Mouse (Mus musculus) midbrain, embryonic 14.5 days (tissue): ENCODE data around the gene Rbms3. TPM values are rescaled to one million over a fixed set of nuclear protein-coding genes. Genes with fewer than 3 reads are reported as not detected.

Experiments
- ATAC-seq: fragments of 200-750 bp; cut with Nextera tagmentation; 2 replicates; pipeline ENCODE4 v1.8.0; 2017; ENCODE audit warnings: moderate number of reproducible peaks, moderate library complexity; ENCODE audit not compliant: low FRiP score, low TSS enrichment
- DNase-seq: peaks from one replicate; pipeline ENCODE4 v3.0.0-alpha.2; 2015
- H3K27ac ChIP-seq: fragments of 300-500 bp; sonication (generic); replicated peaks from 2 replicates; pipeline ENCODE4 v1.5.1; 2014; ENCODE audit warnings: mild to moderate bottlenecking, low read depth, low read length, moderate library complexity
- H3K27me3 ChIP-seq: fragments of 300-500 bp; sonication (generic); 2 replicates; pipeline ENCODE4 v1.6.1; 2014; ENCODE audit warnings: low read length, control low read depth, mixed read lengths; ENCODE audit not compliant: control insufficient read depth, insufficient read depth
- H3K36me3 ChIP-seq: fragments of 300-500 bp; sonication (generic); 2 replicates; pipeline ENCODE4 v1.6.1; 2014; ENCODE audit warnings: low read length, control low read depth; ENCODE audit not compliant: control insufficient read depth, insufficient read depth
- H3K4me1 ChIP-seq: fragments of 300-500 bp; sonication (generic); 2 replicates; pipeline ENCODE4 v1.6.1; 2014; ENCODE audit warnings: mild to moderate bottlenecking, antibody characterized with exemption, low read length, control low read depth; ENCODE audit not compliant: control insufficient read depth, insufficient read depth
- H3K4me2 ChIP-seq: fragments of 300-500 bp; sonication (generic); 2 replicates; pipeline ENCODE4 v1.6.1; 2014; ENCODE audit warnings: mild to moderate bottlenecking, low read length, moderate library complexity
- H3K4me3 ChIP-seq: fragments of 300-500 bp; sonication (generic); replicated peaks from 2 replicates; pipeline ENCODE4 v1.5.1; 2014; ENCODE audit warnings: low read depth, low read length
- H3K9ac ChIP-seq: fragments of 300-500 bp; sonication (generic); replicated peaks from 2 replicates; pipeline ENCODE4 v1.6.1; 2014; ENCODE audit warnings: mild to moderate bottlenecking, low read length, moderate library complexity
- H3K9me3 ChIP-seq: fragments of 300-500 bp; sonication (generic); 2 replicates; pipeline ENCODE4 v1.6.1; 2016; ENCODE audit warnings: low read length, control low read depth, mixed read lengths; ENCODE audit not compliant: control insufficient read depth
- WGBS: fragments of 180-500 bp; shearing (Covaris S2); extraction: QIAGEN DNeasy Blood & Tissue Kit; methylation state at CpG from one replicate; pipeline ENCODE4 v1.1.7; 2014; 5-methylcytosine and 5-hydroxymethylcytosine counted together
- polyA plus RNA-seq: library from polyadenylated mRNA; unstranded; fragments of >200 nt; fragmentation: Nextera tagmentation; extraction: Ambion mirVana; gene quantifications from 2 replicates; pipeline ENCODE4 v1.2.1, GENCODE M21; 2014

The Rbms3 gene
- polyA plus RNA-seq, 1 experiment from 2014 or later = 58.4 TPM

DNA sequence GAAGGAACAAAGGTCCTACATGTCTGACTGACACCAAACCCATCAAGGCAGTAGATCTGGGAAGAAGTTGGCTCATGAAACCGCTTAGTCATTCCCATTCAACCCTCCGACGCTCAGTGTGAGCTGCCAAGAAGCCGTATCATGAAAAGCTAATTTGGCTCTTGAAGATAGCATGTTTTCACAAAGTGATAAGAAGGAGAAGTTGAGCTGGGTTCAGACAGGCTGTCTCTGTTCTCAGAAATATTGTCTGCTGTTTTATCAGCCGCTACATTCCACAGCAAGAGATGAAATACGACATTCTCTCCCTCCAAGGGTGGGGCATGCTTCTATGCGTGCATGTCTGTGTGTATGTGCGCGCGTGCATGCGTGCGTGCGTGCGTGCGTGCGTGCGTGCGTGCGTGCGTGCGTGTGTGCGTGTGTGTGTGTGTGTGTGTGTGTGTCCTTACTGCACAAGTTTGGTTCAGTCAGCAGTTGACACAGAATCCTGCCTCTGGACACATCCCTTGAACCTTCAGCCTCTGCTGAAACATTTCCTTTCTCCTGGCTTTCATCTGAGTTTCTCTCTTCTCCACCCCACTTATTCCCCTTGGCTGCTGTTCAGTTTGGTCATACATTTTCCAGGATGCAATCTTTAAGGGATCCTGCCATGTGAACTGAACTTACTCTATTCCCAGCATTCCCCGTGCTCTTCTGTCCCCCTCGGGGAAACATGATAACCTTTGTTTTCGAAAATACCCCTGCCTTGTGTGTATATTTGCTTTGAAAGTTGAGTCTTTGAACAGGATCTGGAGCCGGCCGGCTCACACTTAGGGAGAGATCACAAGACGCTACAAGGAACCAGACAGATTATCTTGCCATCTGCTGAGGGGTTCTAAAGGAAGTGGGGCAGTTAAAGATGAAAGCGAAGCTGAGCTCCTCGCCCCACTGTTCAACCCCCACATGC is 756.4 kb downstream of the Rbms3 start:
- no peak for ATAC-seq
- Histone ChIP-seq H3K9ac (no peak overlapping the region), H3K9me3 (no peaks in the 10 kb centered on the region), H3K4me3 (no peak overlapping the region), H3K36me3 (no peaks in the 10 kb centered on the region), H3K27ac (no peak overlapping the region), H3K4me2 (no peak overlapping the region), H3K4me1 (no peaks in the 10 kb centered on the region), H3K27me3 (no peaks in the 10 kb centered on the region)
- 80% methylated on average over 30 of the region's 30 CpGs for WGBS
- DNase-seq = peak; percentile 23

DNA sequence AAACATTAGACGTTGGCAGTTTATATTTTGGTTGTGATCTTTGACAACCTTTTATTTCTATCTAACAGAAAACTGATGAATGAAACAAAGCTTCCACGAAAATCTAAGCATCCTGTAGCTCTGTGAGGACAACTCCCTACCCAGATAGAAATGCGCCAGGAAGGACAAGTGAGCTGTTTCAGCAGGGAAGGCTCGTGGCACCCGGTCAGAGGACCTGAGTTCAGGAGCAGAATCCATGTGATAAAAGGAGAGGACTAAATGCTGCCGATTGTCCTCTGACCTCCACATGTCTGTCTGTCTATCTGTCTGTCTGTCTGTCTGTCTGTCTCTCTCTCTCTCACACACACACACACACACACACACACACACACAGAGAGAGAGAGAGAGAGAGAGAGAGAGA is 757.4 kb downstream of the Rbms3 start:
- H3K4me1 ChIP-seq = no peaks in the 10 kb centered on the region
- no peaks in the 10 kb centered on the region for H3K9me3 ChIP-seq
- ATAC-seq (no peak), DNase-seq (no peak)
- H3K4me3 ChIP-seq = no peak overlapping the region
- no peak overlapping the region for H3K4me2 ChIP-seq
- H3K9ac ChIP-seq = no peak overlapping the region
- H3K27ac ChIP-seq = no peak overlapping the region
- H3K36me3 ChIP-seq = no peaks in the 10 kb centered on the region
- no peaks in the 10 kb centered on the region for H3K27me3 ChIP-seq
- WGBS = 91% methylated on average over 6 of the region's 6 CpGs

DNA sequence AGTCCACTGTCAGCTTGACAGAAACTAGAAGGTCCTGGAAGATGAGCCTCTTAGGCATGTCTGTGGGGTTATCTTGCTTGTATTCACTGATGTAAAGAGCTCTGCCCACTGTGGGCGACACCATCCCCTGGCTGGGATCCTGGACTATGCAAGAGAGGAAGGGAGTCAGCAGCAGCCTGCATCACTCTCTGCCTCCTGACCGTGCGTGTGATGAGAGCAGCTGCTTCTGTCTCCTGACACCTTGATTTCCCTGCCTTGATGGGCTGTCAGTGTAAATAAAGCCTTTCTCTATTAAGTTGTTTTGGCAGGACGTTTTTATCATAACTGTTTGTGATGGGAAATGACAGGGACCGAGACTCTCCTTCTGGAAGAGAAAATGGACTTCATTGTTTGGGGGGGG is 758.1 kb downstream of the Rbms3 start:
- H3K4me1 ChIP-seq = no peaks in the 10 kb centered on the region
- no peaks in the 10 kb centered on the region for H3K27me3 ChIP-seq
- DNase-seq (no peak), ATAC-seq (no peak)
- no peak overlapping the region for H3K9ac ChIP-seq
- no peak overlapping the region for H3K4me2 ChIP-seq
- H3K9me3 ChIP-seq = no peaks in the 10 kb centered on the region
- WGBS = 89% methylated on average over 5 of the region's 5 CpGs
- no peaks in the 10 kb centered on the region for H3K36me3 ChIP-seq
- H3K4me3 ChIP-seq = no peak overlapping the region
- H3K27ac ChIP-seq = no peak overlapping the region

DNA sequence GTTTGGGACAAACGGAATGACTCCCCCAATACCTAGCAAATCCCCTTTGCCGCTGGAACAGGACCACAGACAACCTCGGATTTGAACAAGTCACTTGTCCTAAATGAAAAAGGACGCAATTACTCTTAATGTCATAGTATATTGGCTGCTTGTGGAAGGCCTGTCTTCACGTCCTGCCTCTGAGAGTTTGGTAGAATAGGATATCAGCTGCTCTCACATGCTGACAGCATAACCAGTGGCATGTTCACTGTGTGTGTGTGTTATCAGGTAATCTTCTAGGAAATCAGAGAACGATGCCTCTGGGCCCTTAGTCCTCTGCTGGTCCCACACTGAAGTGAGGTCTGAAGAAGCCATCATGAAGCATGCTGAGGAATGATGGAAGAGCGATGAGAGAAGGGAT is 763.7 kb downstream of the Rbms3 start:
- Histone ChIP-seq H3K4me1 (no peaks in the 10 kb centered on the region), H3K9me3 (0 out of 2 replicates have a peak, but pooled peaks cover 4% of the 10 kb centered on the region), H3K36me3 (no peaks in the 10 kb centered on the region), H3K9ac (no peak overlapping the region), H3K4me2 (no peak overlapping the region), H3K27me3 (no peaks in the 10 kb centered on the region), H3K4me3 (no peak overlapping the region), H3K27ac (no peak overlapping the region)
- ATAC-seq (no peak), DNase-seq (no peak)
- WGBS = 92% methylated on average over 7 of the region's 7 CpGs

DNA sequence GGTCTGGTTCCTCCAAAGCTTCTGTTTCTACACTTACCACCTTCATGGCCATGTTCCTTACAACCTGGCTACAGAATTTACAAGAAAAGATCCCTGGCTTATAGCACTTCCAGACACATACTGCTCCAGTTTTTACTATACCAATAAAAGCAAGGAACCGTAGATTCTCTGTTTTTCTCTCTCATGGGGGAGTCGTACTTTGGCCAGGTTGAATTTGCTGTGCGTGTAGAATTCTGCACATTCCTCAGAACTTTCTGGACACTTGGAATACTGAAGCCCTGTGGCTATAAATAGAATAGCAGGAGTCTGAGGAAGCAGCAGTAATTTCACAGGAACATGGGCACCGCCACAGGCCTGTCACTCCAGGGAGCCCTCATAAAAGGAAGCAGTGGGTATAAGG is 766.1 kb downstream of the Rbms3 start:
- WGBS = 69% methylated on average over 4 of the region's 4 CpGs
- H3K27ac ChIP-seq = no peak overlapping the region

DNA sequence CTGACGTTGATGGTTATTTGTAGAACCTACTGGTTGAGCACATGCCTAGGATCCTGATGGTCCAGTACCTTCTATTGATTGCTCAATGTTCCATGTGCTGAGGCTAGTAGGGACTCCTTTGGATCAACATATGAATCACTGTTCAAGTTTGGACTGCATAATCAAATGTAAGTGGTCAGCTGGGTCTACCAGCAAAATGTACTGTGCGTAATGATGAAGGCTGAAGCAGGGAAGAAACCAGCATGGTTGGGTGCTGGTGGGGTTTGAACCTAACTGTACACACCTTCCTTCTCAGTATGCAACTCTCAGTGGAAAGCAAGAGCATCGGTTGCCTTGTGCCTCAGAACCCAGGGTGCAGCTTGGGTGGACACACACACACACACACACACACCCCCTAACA is 767.4 kb downstream of the Rbms3 start:
- no peak for DNase-seq
- 95% methylated on average over 3 of the region's 3 CpGs for WGBS

More for the DNA sequence above, 766.1 kb downstream of the Rbms3 start:
- Histone ChIP-seq H3K9ac (no peak overlapping the region), H3K36me3 (no peaks in the 10 kb centered on the region), H3K4me1 (no peaks in the 10 kb centered on the region), H3K4me3 (no peak overlapping the region), H3K4me2 (no peak overlapping the region), H3K9me3 (0 out of 2 replicates have a peak, but pooled peaks cover 4% of the 10 kb centered on the region), H3K27me3 (no peaks in the 10 kb centered on the region)
- DNase-seq (peak; percentile 38), ATAC-seq (no peak)

DNA sequence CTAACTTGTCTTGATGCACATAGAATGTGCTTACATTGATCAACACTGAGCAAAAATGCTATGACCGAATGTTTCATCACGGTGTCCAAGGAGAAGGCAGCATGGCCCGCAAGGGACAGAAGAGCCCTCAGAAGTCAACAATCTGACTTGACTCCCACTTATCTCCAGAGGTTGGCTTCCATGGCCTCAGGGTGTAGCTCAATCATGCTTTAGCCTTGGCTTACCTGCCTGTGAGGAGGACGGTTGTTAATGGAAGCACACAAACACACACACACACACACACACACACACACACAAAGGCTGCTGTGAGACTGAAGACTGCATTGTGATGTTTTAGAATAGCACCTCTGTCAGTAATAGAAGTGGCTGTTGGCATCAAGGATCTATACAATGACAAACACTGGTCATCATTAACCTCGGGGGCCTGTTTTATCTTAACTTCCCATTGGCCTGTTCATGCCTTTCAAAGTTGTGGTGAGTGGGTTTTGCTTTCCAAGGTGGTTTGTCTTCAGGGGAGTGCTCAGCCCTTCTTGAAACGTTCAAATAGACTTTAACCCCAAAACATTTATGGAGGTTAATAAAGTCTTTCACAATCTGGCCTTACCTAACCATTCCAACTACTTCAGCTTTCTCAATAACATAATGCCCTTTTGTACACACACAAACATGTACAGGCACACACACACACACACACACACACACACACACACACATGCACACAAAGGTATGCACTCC is 771.7 kb downstream of the Rbms3 start:
- Histone ChIP-seq H3K4me2 (no peak overlapping the region), H3K9me3 (no peaks in the 10 kb centered on the region), H3K9ac (no peak overlapping the region), H3K27ac (no peak overlapping the region), H3K36me3 (no peaks in the 10 kb centered on the region), H3K4me1 (no peaks in the 10 kb centered on the region), H3K4me3 (no peak overlapping the region), H3K27me3 (no peaks in the 10 kb centered on the region)
- no peak for DNase-seq
- WGBS = 91% methylated on average over 6 of the region's 6 CpGs
- no peak for ATAC-seq

More for the DNA sequence above, 767.4 kb downstream of the Rbms3 start:
- Histone ChIP-seq H3K27ac (no peak overlapping the region), H3K36me3 (no peaks in the 10 kb centered on the region), H3K9ac (no peak overlapping the region), H3K4me3 (no peak overlapping the region), H3K9me3 (0 out of 2 replicates have a peak, but pooled peaks cover 4% of the 10 kb centered on the region), H3K27me3 (no peaks in the 10 kb centered on the region), H3K4me1 (no peaks in the 10 kb centered on the region), H3K4me2 (no peak overlapping the region)
- no peak for ATAC-seq

DNA sequence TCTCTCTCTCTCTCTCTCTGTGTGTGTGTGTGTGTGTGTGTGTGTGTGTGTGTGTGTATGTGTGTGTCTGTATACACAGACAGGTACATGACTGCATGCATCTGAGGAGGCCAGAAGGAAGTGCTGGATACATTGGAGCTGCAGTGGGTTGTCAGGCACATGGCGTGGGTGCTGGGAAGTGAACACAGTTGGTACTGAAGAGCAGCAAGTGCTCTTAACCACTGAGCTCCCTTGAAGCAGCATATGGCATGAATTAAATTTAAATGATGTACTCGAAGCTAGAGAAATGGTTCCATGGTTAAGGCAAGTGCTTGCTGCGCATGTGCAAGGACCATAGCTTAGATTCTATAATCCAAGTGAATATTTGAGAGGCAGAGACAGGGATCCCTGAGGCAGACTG is 772.6 kb downstream of the Rbms3 start:
- no peak for DNase-seq
- H3K36me3 ChIP-seq = no peaks in the 10 kb centered on the region
- H3K27ac ChIP-seq = no peak overlapping the region
- ATAC-seq = no peak
- 91% methylated on average over 3 of the region's 3 CpGs for WGBS
- no peaks in the 10 kb centered on the region for H3K27me3 ChIP-seq
- no peak overlapping the region for H3K4me2 ChIP-seq
- no peaks in the 10 kb centered on the region for H3K4me1 ChIP-seq
- H3K9me3 ChIP-seq = no peaks in the 10 kb centered on the region
- no peak overlapping the region for H3K4me3 ChIP-seq
- H3K9ac ChIP-seq = no peak overlapping the region
